Mouse (Mus musculus): ENCODE data around the gene Olfr1079.
"Not testable (repeated sequence)": the region's sequence is repeated elsewhere in the genome, so short reads cannot be mapped to it uniquely, and the experiment has no call there.

Olfr1079 gene

DNA sequence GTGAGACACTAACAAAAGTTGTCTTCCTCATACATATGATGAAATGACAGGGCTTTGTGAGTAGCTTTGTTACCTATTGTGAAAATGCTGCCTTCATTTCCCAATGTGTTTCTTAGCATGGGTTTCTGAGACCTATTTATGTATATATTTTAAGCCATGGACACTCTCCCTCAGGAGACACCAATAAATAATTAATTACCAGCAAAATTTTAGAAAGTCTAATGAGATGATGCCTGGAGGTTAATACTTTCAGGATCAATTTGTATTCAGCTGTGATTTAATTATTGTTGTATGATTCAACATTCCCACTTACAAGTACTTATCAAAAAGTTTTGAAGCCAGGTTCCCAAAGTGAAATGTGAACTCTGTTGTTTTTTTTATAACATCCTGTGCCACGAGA is at the start of gene Olfr1079:
Olfr1079 (minus strand) TSS at position 101 of the 400 bp plus-strand sequence.
- DNase-seq: no peak

DNA sequence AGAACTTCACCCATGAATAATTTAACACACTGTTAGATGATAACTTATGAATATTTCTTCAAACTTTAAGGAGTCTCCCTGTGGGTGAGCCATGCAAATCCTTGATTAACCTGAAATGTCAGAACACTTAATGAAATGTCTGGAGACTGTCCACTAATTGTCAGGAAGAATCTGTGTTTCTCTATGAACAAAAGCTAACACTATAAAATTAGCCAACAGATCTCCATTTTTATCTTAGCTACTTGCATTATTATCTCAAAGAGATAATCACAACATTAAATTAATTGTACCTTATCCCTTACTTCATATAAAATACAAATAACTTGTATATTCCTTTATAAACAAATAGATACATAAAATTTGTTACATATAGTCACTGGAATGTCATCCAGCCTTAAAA is 15.9 kb upstream of the Olfr1079 start, which contains the start of gene Olfr1080:
Olfr1080 (minus strand) TSS at position 101 of the 400 bp plus-strand sequence.
- DNase-seq: not testable (repeated sequence)

DNA sequence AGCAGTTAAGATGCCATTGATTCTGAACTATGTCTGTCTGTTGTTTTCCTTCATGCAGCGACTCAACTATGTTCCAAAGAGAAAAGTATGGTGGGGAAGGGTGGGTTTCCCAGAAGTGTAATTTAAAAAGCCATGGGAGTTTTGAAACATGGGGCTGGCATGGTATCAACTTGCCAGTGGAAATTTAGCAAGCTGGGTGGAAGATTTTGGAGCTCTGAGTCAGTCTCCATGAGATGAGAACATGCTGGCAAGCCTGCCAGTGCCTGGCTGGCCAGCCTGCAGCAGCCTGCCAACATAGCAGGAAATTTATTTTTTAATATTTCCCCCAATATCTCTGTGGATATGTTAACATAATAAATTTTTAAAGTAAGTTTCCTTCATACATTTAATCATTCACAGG is 11.3 kb downstream of the Olfr1079 start:
- peak; percentile 59 for DNase-seq

DNA sequence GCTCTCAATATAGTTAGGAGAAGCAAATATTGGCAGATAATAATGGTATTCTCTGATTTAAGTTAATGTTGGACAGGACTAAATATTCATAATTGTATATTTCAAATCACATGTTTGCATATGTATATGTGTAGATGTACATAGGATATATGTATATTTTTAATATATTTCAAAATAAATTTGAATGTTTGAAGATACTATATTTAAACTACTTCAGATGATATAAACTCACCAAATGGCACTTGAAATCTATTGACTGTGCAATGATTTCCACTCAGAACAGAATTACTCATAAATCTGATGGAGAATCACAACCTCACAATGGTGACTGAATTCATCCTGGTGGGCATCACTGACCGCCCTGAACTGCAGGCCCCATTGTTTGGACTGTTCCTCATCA is 34.1 kb downstream of the Olfr1079 start, which contains the start of gene Olfr1076:
Olfr1076 (plus strand) TSS at position 301 of the 400 bp plus-strand sequence.
- DNase-seq: no peak

DNA sequence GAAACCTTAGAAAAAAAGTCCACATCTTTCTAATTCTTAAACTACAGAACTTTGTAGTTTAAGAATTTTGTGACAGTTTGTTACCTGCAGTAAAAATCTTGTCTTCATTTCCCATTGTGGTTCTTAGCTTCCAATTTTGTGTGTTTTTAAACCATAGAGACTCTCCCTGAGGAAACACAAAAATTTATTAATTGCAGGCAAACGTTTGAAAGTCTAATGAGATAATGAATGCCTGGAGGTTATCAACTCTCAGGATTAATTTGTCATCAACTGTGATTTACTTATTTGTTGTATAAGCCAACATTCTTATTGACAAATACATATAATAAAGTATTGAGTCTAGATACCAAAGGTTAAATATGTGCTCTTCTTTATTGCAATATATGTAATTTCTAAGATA is 55.0 kb downstream of the Olfr1079 start, which contains the start of gene Olfr228:
Olfr228 (minus strand) TSS at position 101 of the 400 bp plus-strand sequence.
- DNase-seq: no peak
